Mouse (Mus musculus) liver, embryonic 11.5 days (tissue): ENCODE data around the gene Gm10912. TPM values are rescaled to one million over a fixed set of nuclear protein-coding genes. Genes with fewer than 3 reads are reported as not detected.

ENCODE experiments used
- ATAC-seq: fragments of 200-750 bp; cut with Nextera tagmentation; replicated peaks from 2 replicates; pipeline ENCODE4 v1.8.0; 2017; ENCODE audit warnings: moderate number of reproducible peaks, mild to moderate bottlenecking, moderate TSS enrichment, moderate library complexity; ENCODE audit not compliant: low FRiP score
- DNase-seq: peaks from one replicate; pipeline ENCODE4 v3.0.0-alpha.2; 2017; ENCODE audit warnings: low spot score
- H3K27ac ChIP-seq: fragments of 300-500 bp; sonication (generic); 2 replicates; pipeline ENCODE4 v1.5.1; 2014; ENCODE audit warnings: mild to moderate bottlenecking, low read depth, low read length, control low read depth
- H3K27me3 ChIP-seq: fragments of 300-500 bp; sonication (generic); replicated peaks from 2 replicates; pipeline ENCODE4 v1.6.1; 2014; ENCODE audit warnings: low read length, mixed read lengths; ENCODE audit not compliant: control insufficient read depth, insufficient read depth
- H3K36me3 ChIP-seq: fragments of 300-500 bp; sonication (generic); 2 replicates; pipeline ENCODE4 v1.6.1; 2014; ENCODE audit warnings: mild to moderate bottlenecking, low read length, moderate library complexity, mixed read lengths; ENCODE audit not compliant: control insufficient read depth, insufficient read depth
- H3K4me1 ChIP-seq: fragments of 300-500 bp; sonication (generic); replicated peaks from 2 replicates; pipeline ENCODE4 v1.6.1; 2014; ENCODE audit warnings: low read length, mixed read lengths; ENCODE audit not compliant: control insufficient read depth, insufficient read depth
- H3K4me2 ChIP-seq: fragments of 300-500 bp; sonication (generic); 2 replicates; pipeline ENCODE4 v1.6.1; 2014; ENCODE audit warnings: mild to moderate bottlenecking, control low read depth, moderate library complexity
- H3K4me3 ChIP-seq: fragments of 300-500 bp; sonication (generic); 2 replicates; pipeline ENCODE4 v1.5.1; 2014; ENCODE audit warnings: low read depth, low read length, control low read depth
- H3K9ac ChIP-seq: fragments of 300-500 bp; sonication (generic); 2 replicates; pipeline ENCODE4 v1.6.1; 2014; ENCODE audit warnings: low read depth, low read length, control low read depth
- H3K9me3 ChIP-seq: fragments of 300-500 bp; sonication (generic); 2 replicates; pipeline ENCODE4 v1.6.1; 2016; ENCODE audit warnings: low read length, inconsistent platforms, mixed read lengths; ENCODE audit not compliant: control insufficient read depth
- WGBS: fragments of 180-500 bp; shearing (Covaris S2); extraction: QIAGEN DNeasy Blood & Tissue Kit; methylation state at CpG from one replicate; pipeline ENCODE4 v1.1.7; 2014; 5-methylcytosine and 5-hydroxymethylcytosine counted together
- polyA plus RNA-seq: library from polyadenylated mRNA; unstranded; fragments of >200 nt; fragmentation: Nextera tagmentation; extraction: Ambion mirVana; gene quantifications from 2 replicates; pipeline ENCODE4 v1.2.1, GENCODE M21; 2014

Gene Gm10912
- polyA plus RNA-seq, 1 experiment from 2014 or later = not detected

GRCm38 (mm10) chr2:104034832-104035472 is 30.7 kb upstream of the Gm10912 start:
- ATAC-seq (0 out of 2 replicates have a peak, but pooled peaks have one; percentile 37), DNase-seq (no peak)
- Histone ChIP-seq H3K27ac (no peak overlapping the region), H3K27me3 (no peaks in the 10 kb centered on the region), H3K36me3 (peaks cover 5% of the 10 kb centered on the region; the same call in 1 of the 2 replicates), H3K9ac (no peak overlapping the region), H3K9me3 (no peaks in the 10 kb centered on the region), H3K4me3 (no peak overlapping the region), H3K4me2 (no peak overlapping the region), H3K4me1 (peaks cover 6% of the 10 kb centered on the region)
- WGBS = 34% methylated on average over 3 of the region's 3 CpGs

GRCm38 (mm10) chr2:104035595-104035994 is 30.0 kb upstream of the Gm10912 start:
- WGBS = 88% methylated on average over 6 of the region's 6 CpGs
- no peaks in the 10 kb centered on the region for H3K9me3 ChIP-seq
- no peak for DNase-seq
- H3K36me3 ChIP-seq = peaks cover 5% of the 10 kb centered on the region; the same call in 1 of the 2 replicates
- no peak overlapping the region for H3K9ac ChIP-seq
- no peak overlapping the region for H3K27ac ChIP-seq
- no peaks in the 10 kb centered on the region; the same call in 1 of the 2 replicates for H3K4me1 ChIP-seq
- no peak overlapping the region for H3K4me3 ChIP-seq
- H3K4me2 ChIP-seq = no peak overlapping the region
- no peaks in the 10 kb centered on the region for H3K27me3 ChIP-seq
- no peak for ATAC-seq

GRCm38 (mm10) chr2:104036316-104036715 is 29.3 kb upstream of the Gm10912 start:
- Histone ChIP-seq H3K9ac (no peak overlapping the region), H3K9me3 (no peaks in the 10 kb centered on the region), H3K27ac (no peak overlapping the region), H3K36me3 (peaks cover 5% of the 10 kb centered on the region; the same call in 1 of the 2 replicates), H3K27me3 (no peaks in the 10 kb centered on the region), H3K4me3 (no peak overlapping the region), H3K4me2 (no peak overlapping the region), H3K4me1 (no peaks in the 10 kb centered on the region)
- 74% methylated on average over 3 of the region's 3 CpGs for WGBS
- ATAC-seq (no peak), DNase-seq (no peak)

- ATAC-seq (no peak), DNase-seq (no peak)
- Histone ChIP-seq H3K27me3 (no peaks in the 10 kb centered on the region), H3K9me3 (no peaks in the 10 kb centered on the region), H3K4me3 (no peak overlapping the region), H3K4me1 (peaks cover 2% of the 10 kb centered on the region; the same call in 1 of the 2 replicates), H3K4me2 (no peak overlapping the region), H3K27ac (no peak overlapping the region), H3K9ac (no peak overlapping the region), H3K36me3 (peaks cover 5% of the 10 kb centered on the region; the same call in 1 of the 2 replicates)
- WGBS = 85% methylated on average over 2 of the region's 2 CpGs
Observed at GRCm38 (mm10) chr2:104038236-104038635, 27.4 kb upstream of the Gm10912 start.

- Histone ChIP-seq H3K9ac (no peak overlapping the region), H3K4me2 (no peak overlapping the region), H3K4me3 (no peak overlapping the region), H3K9me3 (no peaks in the 10 kb centered on the region), H3K36me3 (peaks cover 9% of the 10 kb centered on the region), H3K27me3 (no peaks in the 10 kb centered on the region), H3K27ac (no peak overlapping the region), H3K4me1 (peaks cover 10% of the 10 kb centered on the region; the same call in 1 of the 2 replicates)
- ATAC-seq (no peak), DNase-seq (no peak)
- WGBS = 75% methylated on average over 5 of the region's 5 CpGs
Observed at GRCm38 (mm10) chr2:104041632-104042031, 24.0 kb upstream of the Gm10912 start.

- DNase-seq (no peak), ATAC-seq (no peak)
- Histone ChIP-seq H3K4me2 (no peak overlapping the region), H3K4me3 (no peak overlapping the region), H3K9ac (no peak overlapping the region), H3K27ac (no peak overlapping the region), H3K36me3 (peaks cover 9% of the 10 kb centered on the region), H3K4me1 (peaks cover 10% of the 10 kb centered on the region; the same call in 1 of the 2 replicates), H3K27me3 (no peaks in the 10 kb centered on the region), H3K9me3 (no peaks in the 10 kb centered on the region)
- 94% methylated on average over 15 of the region's 15 CpGs for WGBS
Observed at GRCm38 (mm10) chr2:104042766-104043165, 22.9 kb upstream of the Gm10912 start.

- ATAC-seq (no peak), DNase-seq (no peak)
- Histone ChIP-seq H3K27ac (no peak overlapping the region), H3K4me3 (no peak overlapping the region), H3K27me3 (no peaks in the 10 kb centered on the region), H3K9ac (no peak overlapping the region), H3K4me2 (no peak overlapping the region), H3K36me3 (peaks cover 13% of the 10 kb centered on the region), H3K4me1 (peaks cover 10% of the 10 kb centered on the region; the same call in 1 of the 2 replicates), H3K9me3 (no peaks in the 10 kb centered on the region)
- WGBS = 66% methylated on average over 5 of the region's 5 CpGs
Observed at GRCm38 (mm10) chr2:104043624-104044478, 21.8 kb upstream of the Gm10912 start.

- H3K27me3 ChIP-seq = no peaks in the 10 kb centered on the region
- ATAC-seq = 0 out of 2 replicates have a peak, but pooled peaks have one; percentile 29
- no peak overlapping the region for H3K4me3 ChIP-seq
- H3K27ac ChIP-seq = peak overlapping the region; percentile 56; the same call in 1 of the 2 replicates
- DNase-seq = no peak
- H3K9ac ChIP-seq = no peak overlapping the region
- no peak overlapping the region for H3K4me2 ChIP-seq
- H3K9me3 ChIP-seq = no peaks in the 10 kb centered on the region
- peaks cover 10% of the 10 kb centered on the region; the same call in 1 of the 2 replicates for H3K4me1 ChIP-seq
- H3K36me3 ChIP-seq = peaks cover 13% of the 10 kb centered on the region
- 38% methylated on average over 1 of the region's 1 CpGs for WGBS
Observed at GRCm38 (mm10) chr2:104044479-104045080, 21.0 kb upstream of the Gm10912 start.
